Mouse (Mus musculus): ENCODE data around the gene Nsf. TPM values are rescaled to one million over a fixed set of nuclear protein-coding genes. Genes with fewer than 3 reads are reported as not detected.

Nsf gene
- total RNA-seq, 1 experiment, result 55.0 TPM

DNA sequence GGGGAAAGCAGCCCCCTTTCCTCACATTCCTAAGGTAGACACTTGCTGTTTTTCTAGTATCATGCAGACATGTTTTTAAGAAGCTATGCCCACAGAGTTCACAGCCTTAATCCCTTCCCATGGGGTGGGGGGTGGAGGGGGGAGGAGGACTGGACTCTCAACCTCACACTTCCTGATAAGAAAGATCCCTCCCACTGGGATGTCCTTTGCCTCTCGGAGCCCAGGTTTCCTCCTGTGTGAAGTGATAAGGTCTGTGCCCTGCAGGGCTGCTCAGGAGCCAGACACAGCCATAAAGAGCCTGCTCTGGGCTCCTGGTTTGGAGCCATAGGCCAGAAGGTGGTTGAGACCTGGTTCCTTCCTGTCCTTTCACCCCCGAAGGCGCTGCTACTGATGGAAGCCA, 139.0 kb downstream of the Nsf start:
- in situ Hi-C loops (cut with MboI; ENCODE audit: low sequenced_read_pairs in 2 of 2, unreplicated experiment in 2 of 2), result no loop called here
- Histone ChIP-seq H3K36me3 (ENCODE audit: control insufficient read depth, insufficient read depth, low read length, poor library complexity, severe bottlenecking) (no peaks in the 10 kb centered on the region), H3K9me3 (ENCODE audit: control insufficient read depth, insufficient read depth, low read depth, low read length) (no peaks in the 10 kb centered on the region), H3K9ac (ENCODE audit: insufficient read depth, low read depth, low read length, poor library complexity, severe bottlenecking) (no peak overlapping the region), H3K4me1 (ENCODE audit: control insufficient read depth in 2 of 2, insufficient read depth in 2 of 2, low read length in 2 of 2, poor library complexity in 1 of 2) (peaks cover 0 to 16% of the 10 kb centered on the region in 2 experiments; a peak in 2 of 4 replicates), H3K27ac (ENCODE audit: insufficient read depth, low read depth, low read length, poor library complexity, severe bottlenecking) (no peak overlapping the region), H3K4me3 (ENCODE audit: insufficient read depth in 1 of 2, low read depth in 1 of 2, low read length in 2 of 2, poor library complexity in 1 of 2, severe bottlenecking in 1 of 2) (no peak overlapping the region)
- DNase-seq (ENCODE audit: low read depth, low spot score), result no peak
- TF ChIP-seq CHD2 (IDR thresholded peaks at IDR 0.05; ENCODE audit: low read depth, low read length) (no peak), ZNF384 (IDR thresholded peaks at IDR 0.05; ENCODE audit: low read depth, low read length) (no peak), HCFC1 (IDR thresholded peaks at IDR 0.05; ENCODE audit: borderline replicate concordance, insufficient read depth, low read length) (no peak), ZC3H11A (IDR thresholded peaks at IDR 0.05; ENCODE audit: borderline replicate concordance, low read depth, low read length) (no peak), MAFK (IDR thresholded peaks at IDR 0.05; ENCODE audit: insufficient read depth, low read depth, low read length) (no peak)

DNA sequence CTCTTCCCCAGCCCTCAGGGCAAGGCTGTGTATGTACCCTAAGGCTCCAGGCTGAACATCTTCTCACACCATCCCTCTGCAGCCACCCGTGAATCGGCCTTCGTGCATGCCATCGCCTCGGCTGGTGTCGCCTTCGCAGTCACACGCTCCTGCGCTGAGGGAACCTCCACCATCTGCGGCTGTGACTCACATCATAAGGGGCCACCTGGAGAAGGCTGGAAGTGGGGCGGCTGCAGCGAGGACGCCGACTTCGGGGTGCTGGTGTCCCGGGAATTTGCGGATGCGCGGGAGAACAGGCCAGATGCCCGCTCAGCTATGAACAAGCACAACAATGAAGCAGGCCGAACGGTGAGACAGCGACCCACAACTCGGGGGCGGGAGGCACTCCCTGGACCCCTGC, 142.6 kb downstream of the Nsf start:
- Histone ChIP-seq H3K36me3 (ENCODE audit: control insufficient read depth, insufficient read depth, low read length, poor library complexity, severe bottlenecking) (no peaks in the 10 kb centered on the region), H3K27ac (ENCODE audit: insufficient read depth, low read depth, low read length, poor library complexity, severe bottlenecking) (no peak overlapping the region), H3K4me3 (ENCODE audit: insufficient read depth in 1 of 2, low read depth in 1 of 2, low read length in 2 of 2, poor library complexity in 1 of 2, severe bottlenecking in 1 of 2) (peak overlapping the region in 1 of 2 experiments; percentile 1; a peak in 1 of 4 replicates), H3K9ac (ENCODE audit: insufficient read depth, low read depth, low read length, poor library complexity, severe bottlenecking) (no peak overlapping the region), H3K4me1 (ENCODE audit: control insufficient read depth in 2 of 2, insufficient read depth in 2 of 2, low read length in 2 of 2, poor library complexity in 1 of 2) (peaks cover 0 to 17% of the 10 kb centered on the region in 2 experiments; a peak in 2 of 4 replicates), H3K9me3 (ENCODE audit: control insufficient read depth, insufficient read depth, low read depth, low read length) (no peaks in the 10 kb centered on the region)
- DNase-seq (ENCODE audit: low read depth, low spot score), result no peak
- TF ChIP-seq ZC3H11A (IDR thresholded peaks at IDR 0.05; ENCODE audit: borderline replicate concordance, low read depth, low read length), result no peak
- TF ChIP-seq HCFC1 (IDR thresholded peaks at IDR 0.05; ENCODE audit: borderline replicate concordance, insufficient read depth, low read length), result no peak
- TF ChIP-seq ZNF384 (IDR thresholded peaks at IDR 0.05; ENCODE audit: low read depth, low read length), result no peak
- TF ChIP-seq MAFK (IDR thresholded peaks at IDR 0.05; ENCODE audit: insufficient read depth, low read depth, low read length), result no peak
- no peak for TF ChIP-seq CHD2 (IDR thresholded peaks at IDR 0.05; ENCODE audit: low read depth, low read length)
- in situ Hi-C loops (cut with MboI; ENCODE audit: low sequenced_read_pairs in 2 of 2, unreplicated experiment in 2 of 2), result no loop called here

DNA sequence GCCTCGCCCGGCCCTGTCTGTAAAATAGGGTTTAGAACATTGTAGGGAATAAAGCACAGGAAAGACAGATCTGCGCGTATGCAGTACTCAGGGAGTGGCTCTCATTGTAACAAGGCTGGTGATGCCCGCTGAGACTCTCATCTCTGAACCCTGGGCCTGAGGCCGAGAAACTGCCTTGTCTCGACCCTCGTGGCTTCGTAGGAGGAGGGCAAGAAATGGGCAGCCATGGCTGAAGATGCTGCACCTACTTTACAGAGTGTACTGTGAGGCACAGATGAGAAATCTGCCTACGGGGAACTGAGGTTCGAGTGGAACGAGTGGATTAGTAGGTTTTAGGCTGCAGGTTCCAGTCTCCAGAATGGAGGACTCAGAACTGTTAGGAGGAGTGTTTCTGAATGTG, 143.2 kb downstream of the Nsf start:
- in situ Hi-C loops (cut with MboI; ENCODE audit: low sequenced_read_pairs in 2 of 2, unreplicated experiment in 2 of 2), result no loop called here
- peaks cover 0 to 16% of the 10 kb centered on the region in 2 experiments; a peak in 2 of 4 replicates for H3K4me1 ChIP-seq (ENCODE audit: control insufficient read depth in 2 of 2, insufficient read depth in 2 of 2, low read length in 2 of 2, poor library complexity in 1 of 2)
- TF ChIP-seq ZNF384 (IDR thresholded peaks at IDR 0.05; ENCODE audit: low read depth, low read length) (no peak), MAFK (IDR thresholded peaks at IDR 0.05; ENCODE audit: insufficient read depth, low read depth, low read length) (no peak), HCFC1 (IDR thresholded peaks at IDR 0.05; ENCODE audit: borderline replicate concordance, insufficient read depth, low read length) (no peak), ZC3H11A (IDR thresholded peaks at IDR 0.05; ENCODE audit: borderline replicate concordance, low read depth, low read length) (no peak), CHD2 (IDR thresholded peaks at IDR 0.05; ENCODE audit: low read depth, low read length) (no peak)
- DNase-seq (ENCODE audit: low read depth, low spot score), result no peak
- peak overlapping the region; percentile 43 to 60 for H3K4me3 ChIP-seq (ENCODE audit: insufficient read depth in 1 of 2, low read depth in 1 of 2, low read length in 2 of 2, poor library complexity in 1 of 2, severe bottlenecking in 1 of 2)
- H3K36me3 ChIP-seq (ENCODE audit: control insufficient read depth, insufficient read depth, low read length, poor library complexity, severe bottlenecking), result no peaks in the 10 kb centered on the region
- no peak overlapping the region for H3K9ac ChIP-seq (ENCODE audit: insufficient read depth, low read depth, low read length, poor library complexity, severe bottlenecking)
- no peaks in the 10 kb centered on the region for H3K9me3 ChIP-seq (ENCODE audit: control insufficient read depth, insufficient read depth, low read depth, low read length)
- H3K27ac ChIP-seq (ENCODE audit: insufficient read depth, low read depth, low read length, poor library complexity, severe bottlenecking), result no peak overlapping the region

DNA sequence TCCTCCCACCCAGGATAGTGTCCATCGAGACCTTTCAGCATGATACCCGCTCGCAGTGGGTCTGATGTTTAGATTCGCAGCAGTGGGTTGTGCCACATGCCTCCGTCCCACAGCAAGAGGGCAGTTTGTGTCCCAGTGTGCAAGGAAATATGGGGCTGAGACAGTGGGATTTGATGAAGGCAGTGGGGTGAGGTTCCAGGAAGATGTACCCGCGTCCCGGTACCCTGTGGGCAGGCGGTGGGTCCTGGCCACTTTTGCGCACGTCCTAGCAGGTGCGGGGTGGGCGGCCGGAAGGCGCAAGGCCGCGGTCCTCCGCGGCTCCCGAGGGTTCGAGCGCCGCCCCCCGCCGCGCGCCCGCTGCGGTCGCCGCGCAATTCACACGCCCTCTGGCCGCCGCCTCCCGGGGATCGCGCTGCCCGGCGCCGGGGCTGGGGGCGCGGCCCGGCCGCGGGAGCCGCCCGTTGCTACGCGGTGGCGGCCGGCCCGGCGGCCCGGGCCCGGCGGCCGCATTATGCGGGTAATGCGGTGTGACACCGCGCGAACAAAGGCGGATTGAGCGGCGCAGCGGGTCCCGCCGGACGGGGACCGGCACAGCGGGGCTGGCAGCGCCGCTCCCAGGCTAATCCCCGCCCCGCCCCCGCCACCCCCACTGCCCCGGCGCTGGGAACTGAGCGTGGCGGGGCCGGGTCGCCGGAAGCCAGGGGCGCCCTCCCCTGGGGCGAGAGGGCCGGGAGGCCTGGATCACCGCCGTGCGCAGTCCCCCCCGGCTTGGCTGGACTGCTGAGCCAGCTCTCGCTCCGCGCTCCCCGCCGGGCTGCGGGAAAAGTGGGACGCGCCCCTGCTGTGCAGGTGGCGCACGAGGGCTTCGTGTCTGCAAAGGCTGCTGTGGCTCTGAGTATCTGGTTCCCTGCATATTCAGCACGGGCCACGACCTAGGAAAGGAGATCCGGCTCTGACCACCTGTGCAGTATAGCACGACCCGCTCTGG, 144.0 kb downstream of the Nsf start:
- peaks cover 0 to 16% of the 10 kb centered on the region in 2 experiments; a peak in 2 of 4 replicates for H3K4me1 ChIP-seq (ENCODE audit: control insufficient read depth in 2 of 2, insufficient read depth in 2 of 2, low read length in 2 of 2, poor library complexity in 1 of 2)
- H3K9ac ChIP-seq (ENCODE audit: insufficient read depth, low read depth, low read length, poor library complexity, severe bottlenecking), result peak overlapping the region; percentile 35
- peak overlapping the region; percentile 43 to 60 for H3K4me3 ChIP-seq (ENCODE audit: insufficient read depth in 1 of 2, low read depth in 1 of 2, low read length in 2 of 2, poor library complexity in 1 of 2, severe bottlenecking in 1 of 2)
- no peaks in the 10 kb centered on the region for H3K9me3 ChIP-seq (ENCODE audit: control insufficient read depth, insufficient read depth, low read depth, low read length)
- no peaks in the 10 kb centered on the region for H3K36me3 ChIP-seq (ENCODE audit: control insufficient read depth, insufficient read depth, low read length, poor library complexity, severe bottlenecking)
- no peak overlapping the region for H3K27ac ChIP-seq (ENCODE audit: insufficient read depth, low read depth, low read length, poor library complexity, severe bottlenecking)
- in situ Hi-C loops (cut with MboI; ENCODE audit: low sequenced_read_pairs in 2 of 2, unreplicated experiment in 2 of 2), result no loop called here
- TF ChIP-seq HCFC1 (IDR thresholded peaks at IDR 0.05; ENCODE audit: borderline replicate concordance, insufficient read depth, low read length) (no peak), MAFK (IDR thresholded peaks at IDR 0.05; ENCODE audit: insufficient read depth, low read depth, low read length) (no peak), ZC3H11A (IDR thresholded peaks at IDR 0.05; ENCODE audit: borderline replicate concordance, low read depth, low read length) (no peak), ZNF384 (IDR thresholded peaks at IDR 0.05; ENCODE audit: low read depth, low read length) (no peak), CHD2 (IDR thresholded peaks at IDR 0.05; ENCODE audit: low read depth, low read length) (no peak)
- DNase-seq (ENCODE audit: low read depth, low spot score), result no peak
